Mouse (Mus musculus) cerebellum, postnatal 25 days (tissue): ENCODE data around the gene Sbk3.
A peak's percentile ranks its signal among the peaks of the same experiment; 100 is the strongest.

Experiments
- DNase-seq, 2 experiments: peaks; one replicate each; pipeline ENCODE4 v3.0.0; 2021; ENCODE audit warnings: mixed read lengths in 2 of 2

Sbk3 gene

GRCm38 (mm10) chr7:4928323-4928722, 42.6 kb downstream of the Sbk3 start:
- no peak for DNase-seq

DNA sequence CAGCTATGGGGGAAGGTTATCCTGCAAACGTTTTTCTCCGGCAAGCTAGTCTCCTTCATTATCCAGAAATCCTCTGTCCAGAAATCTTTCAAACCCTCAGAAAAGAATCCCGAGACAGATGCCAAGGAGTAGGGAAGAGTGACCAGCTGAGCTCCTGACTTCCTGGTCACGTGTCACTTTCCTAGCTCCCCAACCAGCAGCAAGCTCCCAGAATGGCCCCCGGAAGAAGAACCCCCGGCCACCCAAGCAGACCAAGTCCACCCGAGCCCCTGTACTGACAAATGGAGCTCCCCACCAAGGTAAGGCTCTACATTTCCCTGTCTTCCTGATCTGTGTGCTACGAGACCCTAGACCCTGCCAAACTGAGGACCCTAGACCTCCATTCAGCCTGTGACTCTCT, 43.3 kb downstream of the Sbk3 start:
- DNase-seq = no peak

DNA sequence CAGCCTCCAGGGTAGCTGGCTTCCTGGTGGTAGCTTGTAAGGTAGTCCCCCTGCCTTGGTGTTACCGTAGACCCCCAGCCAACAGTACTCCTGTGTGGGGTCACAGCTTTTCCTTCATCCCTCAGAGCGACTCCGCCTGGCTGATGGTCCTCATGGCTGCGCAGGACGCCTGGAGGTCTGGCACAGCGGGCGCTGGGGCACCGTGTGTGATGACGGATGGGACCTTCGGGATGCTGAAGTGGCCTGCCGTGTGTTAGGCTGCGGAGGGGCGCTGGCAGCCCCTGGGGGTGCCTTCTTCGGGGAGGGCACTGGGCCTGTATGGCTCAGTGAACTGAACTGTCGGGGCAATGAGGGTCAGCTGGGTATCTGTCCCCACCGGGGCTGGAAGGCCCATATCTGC, 44.1 kb downstream of the Sbk3 start:
- DNase-seq = no peak

GRCm38 (mm10) chr7:4925441-4926381, 45.3 kb downstream of the Sbk3 start, which contains the start of gene Ssc5d:
Gene Ssc5d, plus strand, starts transcription at chr7:4925785.
- no peak for DNase-seq

GRCm38 (mm10) chr7:4924891-4925301, 46.1 kb downstream of the Sbk3 start:
- no peak for DNase-seq

DNA sequence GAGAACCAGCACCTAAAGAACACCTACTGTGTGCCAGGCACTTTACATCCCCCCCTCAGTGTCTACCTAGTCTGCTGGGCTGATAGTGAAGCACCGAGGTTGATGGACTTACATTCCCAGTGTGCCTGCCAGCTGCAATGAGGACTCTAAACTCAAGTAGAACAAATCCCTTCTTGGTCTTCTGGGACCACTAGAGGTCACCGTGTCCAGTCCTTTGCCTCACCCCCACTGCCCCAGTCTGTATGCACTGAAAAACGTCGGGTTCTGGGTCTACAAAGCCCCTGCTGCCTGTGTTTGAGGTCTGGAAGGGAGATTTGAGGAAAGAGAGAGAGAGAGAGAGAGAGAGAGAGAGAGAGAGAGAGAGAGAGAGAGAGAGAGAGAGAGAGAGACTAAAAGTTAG, 46.5 kb downstream of the Sbk3 start:
- no peak for DNase-seq

DNA sequence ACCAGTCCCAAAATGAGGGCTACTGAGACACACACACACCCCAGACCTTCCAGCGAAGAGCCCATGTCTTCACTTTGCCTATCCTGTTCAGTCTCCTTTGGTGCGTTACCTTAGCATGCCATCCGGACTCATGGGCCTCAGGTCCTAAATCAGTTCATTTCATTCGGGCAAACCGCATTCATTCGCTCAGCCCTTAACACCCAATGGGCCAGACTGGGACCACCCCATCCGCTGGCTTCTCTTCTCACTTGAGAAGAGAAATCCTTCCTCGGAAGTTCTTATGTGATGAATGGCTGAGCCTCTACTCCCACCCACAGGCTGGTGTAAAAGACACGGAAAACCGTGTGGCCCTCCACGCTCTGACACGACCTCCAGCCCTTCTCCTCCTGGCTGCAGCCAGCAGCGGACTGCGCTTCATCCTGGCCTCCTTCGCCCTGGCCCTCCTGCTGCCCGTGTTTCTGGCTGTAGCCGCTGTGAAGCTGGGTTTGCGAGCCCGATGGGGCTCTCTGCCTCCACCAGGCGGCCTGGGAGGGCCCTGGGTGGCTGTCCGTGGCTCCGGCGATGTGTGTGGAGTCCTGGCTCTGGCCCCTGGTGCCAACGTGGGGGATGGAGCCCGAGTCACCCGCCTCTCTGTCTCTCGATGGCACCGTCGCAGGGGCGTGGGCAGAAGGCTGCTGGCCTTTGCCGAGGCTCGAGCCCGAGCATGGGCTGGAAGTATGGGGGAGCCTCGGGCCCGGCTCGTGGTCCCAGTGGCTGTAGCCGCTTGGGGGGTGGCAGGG, 47.2 kb downstream of the Sbk3 start:
- peak; percentile 73 to 78 for DNase-seq

DNA sequence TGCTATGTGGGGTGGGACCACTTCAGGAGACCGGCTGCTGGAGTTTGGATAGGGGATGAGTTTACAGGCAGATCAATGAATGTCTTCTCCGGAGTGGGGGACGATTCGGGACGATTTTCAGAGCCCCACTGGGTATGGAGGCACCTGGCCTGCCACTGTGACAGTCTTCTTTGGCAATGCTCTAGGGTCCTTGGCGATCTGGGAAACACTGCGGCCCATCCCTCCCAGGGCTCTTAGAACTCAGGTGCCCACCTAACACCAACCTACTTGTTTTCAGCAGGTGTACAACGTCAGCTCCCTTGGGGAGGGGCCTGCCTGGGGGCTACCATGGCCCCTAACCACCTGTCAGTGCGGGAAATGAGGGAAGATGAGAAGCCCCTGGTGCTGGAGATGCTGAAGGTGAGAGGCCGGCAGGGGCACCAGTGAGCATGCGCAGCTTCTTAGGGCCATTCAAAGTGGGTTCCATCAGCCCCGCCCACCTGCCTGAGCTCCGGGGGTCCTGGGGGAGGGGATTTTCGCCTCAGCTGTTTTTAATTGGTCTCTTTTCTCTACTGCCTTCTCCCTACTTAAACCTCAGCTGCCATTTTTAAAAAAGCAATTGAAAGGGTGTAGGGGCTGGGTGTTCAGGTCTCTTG, 47.9 kb downstream of the Sbk3 start:
- peak; percentile 81 to 90 for DNase-seq

DNA sequence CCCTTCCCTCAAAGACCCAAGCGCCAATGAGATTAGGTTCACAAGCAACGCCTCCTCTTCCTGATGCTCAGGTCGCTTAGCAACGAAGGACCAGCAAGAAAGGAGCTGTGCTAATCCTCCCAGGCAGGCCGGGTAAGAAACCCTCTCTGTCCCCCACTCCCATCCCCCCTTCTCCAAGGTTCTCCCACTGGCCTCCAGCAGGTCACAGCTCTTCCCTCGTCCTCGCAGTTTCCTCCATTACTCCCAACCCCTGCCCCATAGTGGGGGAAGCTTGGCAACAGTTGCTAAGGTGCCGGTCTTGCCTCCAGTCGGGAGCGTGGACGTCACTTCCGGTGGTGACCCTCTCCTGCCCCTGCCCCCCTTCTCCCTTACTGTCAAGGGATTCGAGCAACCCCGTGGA, 48.5 kb downstream of the Sbk3 start:
- DNase-seq = peak; percentile 85 to 87

DNA sequence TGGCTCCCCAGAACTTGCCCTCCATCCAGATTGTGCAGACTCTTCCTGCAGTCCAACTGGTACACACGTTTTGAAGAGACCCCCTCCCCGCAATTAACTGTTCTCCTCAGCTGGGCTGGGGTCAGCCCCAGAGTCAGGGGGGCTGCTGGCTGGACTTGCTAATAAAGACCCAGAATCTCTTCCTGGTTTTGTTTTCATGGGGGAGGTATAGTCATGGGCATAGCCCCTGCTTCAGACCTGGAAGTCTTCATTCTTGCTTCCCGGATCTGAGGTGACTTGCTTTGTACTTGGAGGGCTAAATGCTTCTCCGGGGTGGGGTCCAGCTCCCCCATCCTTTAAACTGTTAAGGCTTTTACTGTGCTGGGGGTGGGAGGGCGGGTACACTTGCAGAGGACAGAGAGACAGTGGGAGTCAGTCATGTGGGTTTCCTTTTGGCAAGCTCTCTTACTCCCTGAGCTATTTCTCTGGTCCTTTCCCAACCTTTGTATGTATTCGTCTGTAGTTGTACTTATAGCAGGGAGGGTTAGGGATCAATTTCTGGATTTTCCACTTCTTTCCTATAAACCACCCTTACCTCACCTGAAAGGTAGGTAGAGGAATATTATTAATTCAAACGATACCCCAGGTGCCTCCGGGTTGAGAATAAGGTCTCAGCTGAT, 49.0 kb downstream of the Sbk3 start, which contains the start of gene Nat14:
Nat14 (plus strand) TSS at position 205 of the 659 bp plus-strand sequence.
- DNase-seq = no peak

DNA sequence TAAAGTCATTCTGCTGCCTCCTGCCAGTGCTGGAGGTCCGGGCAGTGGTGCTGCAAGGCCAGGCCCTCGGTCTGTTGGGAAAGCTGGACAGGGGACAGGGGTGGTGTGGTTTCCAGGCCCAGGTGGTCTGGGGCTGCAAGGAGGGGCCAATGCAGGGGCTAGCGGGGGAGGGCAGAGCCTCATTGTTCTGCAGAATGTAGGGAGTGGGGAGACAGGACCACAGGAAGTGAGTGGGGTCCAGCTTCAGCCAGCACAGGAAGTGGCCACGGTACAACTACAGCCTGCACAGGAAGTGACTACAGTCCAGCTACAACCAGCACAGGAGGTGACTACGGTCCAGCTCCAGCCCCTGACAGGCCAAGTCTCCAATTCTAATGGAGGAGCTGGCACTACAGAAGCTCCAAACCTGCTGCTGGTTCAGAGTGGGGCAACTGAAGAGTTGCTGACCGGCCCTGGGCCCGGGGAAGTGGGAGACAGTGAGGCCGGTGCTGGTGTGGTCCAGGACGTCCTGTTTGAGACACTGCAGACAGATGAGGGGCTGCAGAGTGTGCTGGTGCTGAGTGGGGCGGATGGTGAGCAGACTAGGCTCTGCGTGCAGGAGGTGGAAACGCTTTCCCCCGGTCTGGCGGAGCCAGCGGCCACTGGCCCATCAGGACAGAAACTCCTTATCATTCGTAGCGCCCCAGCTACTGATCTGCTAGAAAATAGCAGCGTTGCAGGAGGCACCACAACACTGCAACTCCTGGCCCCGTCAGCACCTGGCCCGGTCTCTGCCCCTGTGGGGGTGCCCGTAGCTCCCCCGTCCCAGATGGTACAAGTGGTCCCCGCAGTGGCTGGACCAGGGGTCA, 49.8 kb downstream of the Sbk3 start:
- DNase-seq = no peak

- no peak for DNase-seq
Measured at GRCm38 (mm10) chr7:4920496-4920895, 50.5 kb downstream of the Sbk3 start.

DNA sequence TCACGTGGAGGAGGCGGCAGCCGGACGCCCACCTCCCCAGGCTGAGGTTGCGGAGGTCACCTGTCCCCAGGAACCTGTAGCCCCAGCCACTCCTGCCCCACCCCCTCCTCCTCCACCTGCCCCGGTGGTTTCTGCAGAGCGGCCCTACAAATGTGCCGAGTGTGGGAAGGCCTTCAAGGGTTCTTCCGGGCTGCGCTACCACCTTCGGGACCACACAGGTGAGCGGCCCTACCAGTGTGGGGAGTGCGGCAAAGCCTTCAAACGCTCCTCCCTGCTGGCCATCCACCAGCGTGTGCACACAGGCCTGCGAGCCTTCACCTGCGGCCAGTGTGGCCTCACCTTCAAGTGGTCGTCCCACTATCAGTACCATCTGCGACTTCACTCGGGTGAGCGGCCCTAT, 51.0 kb downstream of the Sbk3 start:
- no peak for DNase-seq

GRCm38 (mm10) chr7:4919096-4919495, 51.9 kb downstream of the Sbk3 start:
- no peak for DNase-seq

DNA sequence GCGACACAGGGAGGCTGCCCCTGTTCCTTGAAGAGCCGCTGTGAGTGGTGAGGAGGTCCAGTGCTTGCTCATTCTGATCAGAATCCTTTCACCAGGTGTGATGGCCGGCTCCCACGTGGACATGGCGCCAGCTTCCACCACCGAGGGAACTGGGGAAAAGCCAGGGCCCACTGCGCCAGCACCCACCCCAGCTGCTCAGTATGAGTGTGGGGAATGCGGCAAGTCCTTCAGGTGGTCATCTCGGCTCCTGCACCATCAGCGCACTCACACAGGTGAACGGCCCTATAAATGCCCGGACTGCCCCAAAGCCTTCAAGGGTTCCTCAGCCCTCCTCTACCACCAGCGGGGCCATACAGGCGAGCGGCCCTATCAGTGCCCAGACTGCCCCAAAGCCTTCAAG, 52.3 kb downstream of the Sbk3 start:
- no peak for DNase-seq

- no peak for DNase-seq
Measured at GRCm38 (mm10) chr7:4917494-4917893, 53.5 kb downstream of the Sbk3 start.

DNA sequence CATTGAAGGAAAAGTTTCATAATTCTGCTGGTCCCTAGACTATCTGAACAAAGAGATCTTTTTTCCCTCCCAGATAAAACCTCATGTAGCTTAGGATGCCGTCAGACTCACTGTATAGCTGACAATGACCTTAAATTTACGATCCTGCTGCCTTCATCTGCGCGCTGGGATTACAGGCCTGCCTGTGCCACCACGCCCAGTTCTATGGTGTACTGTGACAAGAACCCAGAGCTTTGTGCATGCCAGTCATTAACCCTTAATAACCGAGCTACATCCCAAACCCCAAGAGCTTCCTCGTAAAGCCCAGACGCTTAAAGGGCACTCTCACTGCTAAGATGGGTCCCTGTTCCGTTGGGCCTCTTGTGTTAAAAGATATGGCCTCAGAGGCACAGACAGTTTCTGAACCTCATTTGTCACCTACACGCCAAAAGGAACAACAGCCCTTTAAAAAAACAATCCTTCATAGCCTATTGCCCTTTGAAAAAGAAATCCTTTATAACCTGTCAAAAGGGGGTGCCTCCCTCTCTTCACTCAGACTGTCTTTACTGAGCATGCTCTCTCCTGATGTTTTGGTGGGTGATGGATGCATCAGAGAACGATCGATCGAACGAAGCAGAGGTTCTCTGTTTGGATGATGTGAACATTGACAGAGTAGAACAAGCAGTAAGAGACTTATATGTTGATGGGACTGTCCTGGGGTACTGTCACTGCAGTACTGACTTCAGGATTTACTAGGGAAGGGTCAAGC, 55.1 kb downstream of the Sbk3 start:
- DNase-seq = peak; percentile 59 to 61
